Mouse (Mus musculus) CD4-positive, CD25-positive, alpha-beta regulatory T cell, adult 2 months (primary cell): ENCODE measurements around the gene Ifnlr1.
A peak's percentile ranks its signal among the peaks of the same experiment; 100 is the strongest.
"Not testable (repeated sequence)": the region's sequence is repeated elsewhere in the genome, so short reads cannot be mapped to it uniquely, and the experiment has no call there.

Source experiments
- DNase-seq: peaks from one replicate; pipeline ENCODE4 v3.0.0-alpha.2; 2012; ENCODE audit warnings: low read depth, low spot score

The Ifnlr1 gene

DNA sequence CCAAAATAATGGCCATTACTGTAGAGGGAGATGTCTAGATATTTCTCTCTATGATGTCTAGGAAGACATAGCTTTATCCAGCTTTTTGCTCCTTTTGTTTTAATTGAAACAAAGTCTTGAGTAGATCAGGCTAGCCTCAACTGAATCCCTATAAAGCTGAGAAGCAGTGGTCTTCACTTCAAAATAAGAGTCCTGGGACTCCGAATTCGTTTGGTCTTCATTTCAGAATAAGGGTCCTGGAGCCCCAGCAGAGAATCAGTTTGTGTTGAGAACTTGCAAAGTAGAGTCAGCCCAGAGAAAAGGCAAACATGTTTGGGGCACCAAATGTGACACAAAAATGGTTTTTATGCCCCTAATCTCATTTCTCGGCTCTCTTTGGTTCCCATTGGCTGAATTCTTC, 1.4 kb upstream of the Ifnlr1 start:
- DNase-seq, result no peak

DNA sequence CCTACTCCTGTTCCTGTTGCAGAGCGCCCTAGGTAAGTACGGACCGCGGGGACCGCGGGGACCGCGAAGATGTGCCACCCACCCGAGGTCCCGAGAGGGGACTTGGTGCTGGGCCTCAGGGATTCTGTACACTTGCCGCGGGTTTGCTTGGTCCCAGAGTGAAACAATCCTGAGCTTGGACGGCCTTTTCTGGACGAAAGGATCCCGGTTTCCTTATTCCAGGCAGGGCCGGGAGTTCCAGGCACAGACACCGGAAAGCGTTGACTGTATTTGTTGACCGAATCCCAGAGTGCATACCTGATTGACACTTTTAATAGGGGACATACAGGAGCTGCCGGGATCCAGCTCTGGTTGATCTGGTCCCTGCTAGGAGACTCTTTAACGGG, 474 bp downstream of the Ifnlr1 start:
- DNase-seq, result no peak

DNA sequence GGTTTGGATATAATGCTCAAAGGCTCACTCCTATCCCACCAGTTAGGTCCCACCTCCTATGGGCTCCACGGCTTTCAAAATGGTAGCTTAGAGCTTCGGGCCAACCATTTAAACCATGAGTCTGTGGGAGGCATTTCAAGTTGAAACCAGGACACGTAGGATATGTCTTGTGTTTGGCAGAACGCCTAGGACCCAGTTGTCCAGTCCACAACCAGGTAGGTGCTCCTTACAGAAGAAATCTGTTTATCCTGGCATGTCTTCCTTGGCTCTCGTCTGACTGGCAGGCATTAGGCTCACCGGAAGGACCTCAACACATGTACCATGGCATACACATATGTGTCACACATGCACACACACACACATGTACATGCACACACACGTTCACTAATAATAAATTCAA, 3.7 kb downstream of the Ifnlr1 start:
- no peak for DNase-seq

DNA sequence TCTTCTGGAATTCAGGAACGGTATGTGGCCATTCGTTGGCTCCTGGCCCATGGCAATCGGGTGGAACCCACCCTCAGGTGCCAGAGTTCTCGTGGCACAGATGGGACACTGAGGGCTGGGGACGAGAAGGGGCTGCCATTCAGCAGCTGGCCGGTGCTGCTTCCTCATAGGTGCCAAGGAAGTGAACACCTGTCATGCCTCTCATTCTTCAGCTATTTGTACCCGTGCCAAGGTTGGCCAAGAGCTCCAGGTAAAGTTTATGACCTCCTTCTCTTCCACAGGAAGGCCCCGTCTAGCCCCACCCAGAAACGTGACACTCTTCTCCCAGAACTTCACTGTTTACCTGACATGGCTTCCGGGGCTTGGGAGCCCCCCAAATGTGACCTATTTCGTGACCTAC, 4.2 kb downstream of the Ifnlr1 start:
- DNase-seq, result no peak

DNA sequence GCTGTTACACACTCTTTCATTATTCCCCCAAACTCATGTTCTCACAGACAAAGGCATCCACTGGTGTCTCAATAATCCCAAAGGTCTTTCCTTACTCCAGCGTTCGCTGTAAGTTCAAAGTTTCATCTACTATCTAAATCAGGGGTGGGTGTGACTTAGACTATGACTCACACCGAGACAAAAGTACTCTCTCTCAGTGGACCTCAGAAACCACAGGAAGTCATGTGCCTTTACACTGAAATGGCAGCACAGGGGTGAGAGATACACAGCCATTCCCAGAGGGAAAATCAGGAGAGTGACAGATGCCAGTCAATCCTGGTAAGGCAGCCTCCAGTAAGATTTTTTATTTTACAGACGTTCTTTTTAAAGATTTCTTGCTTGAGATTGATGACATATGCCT, 6.8 kb downstream of the Ifnlr1 start:
- DNase-seq, result peak; percentile 12

DNA sequence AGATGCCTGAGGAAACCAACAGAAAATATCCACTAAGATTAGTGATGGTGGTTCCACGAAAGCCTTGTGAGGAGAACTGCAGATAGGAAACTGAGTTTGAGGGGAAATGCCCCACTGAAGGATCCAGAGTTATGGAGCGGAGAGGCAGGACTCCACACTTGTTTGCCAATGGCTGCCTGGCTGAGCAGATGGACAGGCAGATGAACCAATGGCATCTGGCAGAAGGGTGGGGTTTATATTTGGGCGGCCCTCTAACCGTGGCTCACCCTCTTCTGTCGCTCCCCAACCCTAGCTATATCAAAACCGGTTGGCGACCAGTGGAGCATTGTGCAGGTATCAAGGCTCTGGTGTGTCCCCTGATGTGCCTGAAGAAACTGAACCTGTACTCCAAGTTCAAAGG, 12.4 kb downstream of the Ifnlr1 start:
- no peak for DNase-seq

DNA sequence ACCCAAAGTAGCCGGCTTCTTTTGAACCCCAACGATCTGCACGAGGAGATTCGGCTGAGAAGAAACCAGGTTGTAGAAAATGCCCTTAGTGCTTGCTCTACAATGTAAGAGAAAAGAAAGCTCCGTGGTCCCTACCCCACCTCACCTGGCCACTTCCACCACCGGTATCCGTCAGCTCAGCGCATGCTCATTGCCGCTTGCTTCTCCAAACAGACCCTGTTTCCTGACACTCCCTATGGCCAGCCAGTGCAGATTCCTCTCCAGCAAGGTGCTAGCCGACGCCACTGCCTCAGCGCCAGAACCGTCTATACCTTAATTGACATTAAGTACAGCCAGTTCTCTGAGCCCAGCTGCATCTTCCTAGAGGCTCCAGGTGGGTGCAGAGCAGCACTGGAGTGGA, 17.4 kb downstream of the Ifnlr1 start:
- DNase-seq, result no peak

DNA sequence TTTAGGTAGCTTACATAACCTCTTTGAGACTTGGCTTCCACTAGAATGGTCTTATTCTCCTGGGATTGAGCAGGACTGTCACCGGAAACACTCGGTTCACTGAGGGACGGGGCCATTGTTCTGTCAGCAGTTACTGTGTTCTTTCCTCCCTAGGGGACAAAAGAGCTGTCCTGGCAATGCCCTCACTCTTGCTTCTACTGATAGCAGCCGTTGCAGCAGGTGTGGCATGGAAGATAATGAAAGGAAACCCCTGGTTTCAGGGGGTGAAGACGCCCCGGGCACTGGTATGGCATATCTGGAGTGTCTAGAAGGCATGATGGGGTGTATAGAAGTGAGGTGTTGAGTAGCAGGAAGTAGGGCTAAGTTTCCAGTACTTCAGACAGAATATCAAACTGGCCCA, 17.9 kb downstream of the Ifnlr1 start:
- DNase-seq, result no peak

DNA sequence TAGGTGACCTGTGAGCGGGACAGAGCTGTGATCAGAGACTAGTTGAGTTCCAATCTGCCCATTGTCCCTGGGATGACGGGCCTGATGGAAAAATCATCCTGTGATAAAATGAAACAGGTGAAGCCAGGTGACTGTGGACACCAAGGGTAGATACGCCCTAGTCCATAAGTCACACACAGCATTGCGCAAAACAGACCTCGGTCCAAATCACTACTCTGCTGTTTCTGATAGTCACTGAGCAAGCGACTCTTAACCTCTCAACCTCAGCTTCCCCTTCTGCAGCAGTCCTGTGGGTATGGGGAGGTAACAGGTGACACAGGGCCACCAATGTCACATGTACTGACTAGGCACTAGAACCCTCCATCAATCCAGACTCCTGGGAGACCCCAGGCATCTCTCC, 20.0 kb downstream of the Ifnlr1 start:
- no peak for DNase-seq

DNA sequence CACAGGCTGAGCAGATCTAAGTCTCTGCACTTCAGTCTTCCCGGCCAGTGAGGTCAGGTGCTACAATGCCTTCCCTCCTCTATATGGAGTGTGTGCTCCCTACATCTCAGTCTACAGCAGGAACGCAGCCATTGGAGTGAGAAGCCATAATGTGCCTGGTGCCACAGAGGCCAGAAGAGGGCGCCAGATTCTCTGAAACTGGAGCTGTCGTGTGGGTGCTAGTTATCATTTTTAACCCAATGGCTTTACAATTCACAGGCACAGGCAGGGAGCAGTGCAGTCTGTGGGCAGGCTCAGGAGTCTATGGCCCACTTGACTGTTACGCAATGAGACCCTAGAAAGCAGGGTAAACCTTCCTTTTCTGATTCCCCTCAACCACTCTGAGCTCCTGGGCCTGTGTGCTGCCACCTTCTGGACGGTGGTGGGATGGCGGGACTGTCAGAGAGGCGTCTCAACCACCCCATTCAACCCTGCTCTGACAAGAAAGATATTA, 23.0 kb downstream of the Ifnlr1 start:
- peak; percentile 84 for DNase-seq

DNA sequence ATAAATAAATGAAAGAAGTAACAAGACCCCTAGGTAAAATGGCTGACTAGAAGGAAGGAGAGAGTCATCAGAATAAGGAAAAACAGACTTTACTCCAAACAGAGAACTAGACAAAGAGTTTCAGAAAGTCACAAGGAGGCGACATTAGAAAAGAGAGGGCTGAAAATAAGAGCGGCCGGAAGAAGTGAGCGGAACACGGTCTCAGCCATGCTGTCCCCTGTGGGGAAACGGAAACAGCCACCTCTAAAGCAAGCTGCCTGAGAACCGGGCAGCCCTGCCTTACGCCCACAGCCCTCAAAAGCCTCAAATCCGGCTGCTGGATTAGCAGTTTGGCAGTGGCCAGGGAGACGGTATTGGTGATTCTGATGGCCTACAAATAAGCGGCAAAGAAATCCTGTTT, 23.5 kb downstream of the Ifnlr1 start:
- peak; percentile 28 for DNase-seq

DNA sequence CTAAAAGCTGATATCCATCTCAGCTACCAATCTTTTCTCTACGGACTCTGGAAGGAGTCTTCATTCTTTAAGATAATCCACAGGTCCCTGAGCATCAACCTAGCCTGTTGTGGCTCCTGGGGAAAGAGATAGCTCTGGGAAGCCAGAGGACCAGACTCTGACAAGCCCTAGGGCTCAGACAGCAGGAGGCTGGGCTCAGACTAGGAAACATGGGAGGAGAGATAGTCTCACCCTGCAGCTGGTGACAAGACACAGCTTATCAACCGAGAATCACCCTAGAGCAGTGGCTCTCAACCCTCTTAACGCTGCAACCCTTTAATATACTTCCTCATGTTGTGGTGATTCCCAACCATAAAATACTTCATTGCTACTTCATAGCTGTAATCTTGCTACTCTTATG, 24.3 kb downstream of the Ifnlr1 start:
- DNase-seq, result no peak

DNA sequence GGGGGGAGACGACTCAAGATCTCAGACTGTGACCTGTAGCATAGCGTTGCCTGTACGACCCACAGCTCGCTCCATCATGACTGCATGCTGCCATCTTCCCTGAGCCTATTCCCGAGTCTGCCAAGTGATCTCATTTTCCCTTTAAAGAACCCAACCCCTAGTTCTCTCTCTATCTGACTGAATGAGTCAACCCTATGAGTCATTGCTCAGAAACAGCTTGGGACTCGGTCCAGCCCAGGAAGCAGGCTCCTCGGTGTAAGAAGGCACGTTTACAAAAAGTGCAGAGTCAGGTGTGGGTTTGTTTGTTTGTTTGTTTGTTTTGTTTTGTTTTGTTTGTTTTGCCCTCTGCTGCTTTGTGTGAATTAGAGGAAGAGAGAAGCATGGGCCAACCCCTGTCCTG, 28.7 kb downstream of the Ifnlr1 start:
- DNase-seq, result no peak

DNA sequence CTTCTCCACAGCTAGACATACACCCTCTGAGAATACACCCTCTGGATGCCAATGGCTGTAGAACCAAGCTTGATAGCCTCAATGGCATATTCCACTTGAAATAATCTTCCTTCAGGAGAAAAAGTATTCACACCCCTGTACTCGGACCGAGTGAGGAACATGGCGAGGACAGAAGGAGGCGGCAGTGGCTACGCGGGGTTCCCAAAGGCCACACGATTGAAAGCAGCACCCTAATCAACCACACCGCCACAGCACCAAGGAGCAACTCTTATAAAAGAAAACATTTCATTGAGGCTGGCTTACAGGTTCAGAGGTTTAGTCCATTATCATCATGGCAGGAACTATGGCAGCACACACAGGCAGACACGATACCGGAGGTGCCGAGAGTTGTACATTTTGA, 30.4 kb downstream of the Ifnlr1 start:
- not testable (repeated sequence) for DNase-seq

DNA sequence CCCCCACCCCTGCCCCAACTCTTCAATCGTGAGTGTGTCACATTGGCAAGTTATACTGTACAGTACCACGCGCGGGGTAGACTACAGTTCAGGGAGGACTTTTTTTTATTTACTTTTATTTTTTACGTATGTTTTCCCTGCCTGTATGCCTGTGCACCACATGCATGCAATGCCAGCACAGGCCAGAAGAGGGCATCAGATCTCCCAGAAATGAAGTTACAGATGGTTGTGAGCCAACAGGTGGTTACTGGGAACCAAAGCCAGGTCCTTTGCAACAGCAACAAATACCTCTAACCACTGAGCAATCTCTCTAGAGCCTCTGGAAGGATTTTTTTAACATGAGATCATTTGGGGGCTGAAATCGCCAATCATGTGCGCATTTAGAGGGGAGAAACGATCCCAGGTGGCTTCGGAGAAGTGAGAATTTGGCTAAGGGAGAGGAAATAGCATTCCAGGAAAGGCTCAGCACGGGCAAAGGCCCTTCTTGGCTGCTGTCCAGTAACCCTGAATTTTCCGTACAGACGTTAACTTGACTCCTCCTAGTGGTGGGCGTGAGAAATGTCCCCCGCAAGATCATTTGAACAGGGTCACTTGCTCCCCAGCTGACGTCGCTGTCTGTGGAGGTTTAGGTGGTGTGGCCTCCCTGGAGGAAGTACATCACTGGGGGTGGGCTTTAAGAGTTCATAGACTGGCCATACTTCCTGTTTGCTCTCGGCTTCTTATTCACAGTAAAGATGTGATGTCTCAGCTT, 36.6 kb downstream of the Ifnlr1 start:
- DNase-seq, result peak; percentile 14

DNA sequence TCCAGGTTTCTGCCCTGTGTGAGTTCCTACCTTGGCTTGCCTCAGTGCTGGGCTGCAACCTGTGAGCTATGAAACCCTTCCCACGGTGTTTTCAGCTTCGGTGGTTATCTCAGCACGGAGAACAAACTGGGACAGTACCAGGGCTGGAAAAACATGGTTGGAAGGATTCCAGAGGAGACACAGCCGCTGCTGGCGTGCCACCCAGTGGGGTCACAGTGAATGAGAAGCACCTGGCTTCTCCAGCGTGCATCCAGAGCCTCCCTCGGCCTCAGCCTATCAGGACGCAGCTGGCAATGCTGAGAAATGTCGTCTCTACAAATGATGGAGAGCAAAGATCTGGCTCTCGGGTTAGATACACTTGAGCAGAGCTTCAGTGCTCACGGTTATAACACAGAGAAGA, 40.3 kb downstream of the Ifnlr1 start:
- DNase-seq, result no peak

DNA sequence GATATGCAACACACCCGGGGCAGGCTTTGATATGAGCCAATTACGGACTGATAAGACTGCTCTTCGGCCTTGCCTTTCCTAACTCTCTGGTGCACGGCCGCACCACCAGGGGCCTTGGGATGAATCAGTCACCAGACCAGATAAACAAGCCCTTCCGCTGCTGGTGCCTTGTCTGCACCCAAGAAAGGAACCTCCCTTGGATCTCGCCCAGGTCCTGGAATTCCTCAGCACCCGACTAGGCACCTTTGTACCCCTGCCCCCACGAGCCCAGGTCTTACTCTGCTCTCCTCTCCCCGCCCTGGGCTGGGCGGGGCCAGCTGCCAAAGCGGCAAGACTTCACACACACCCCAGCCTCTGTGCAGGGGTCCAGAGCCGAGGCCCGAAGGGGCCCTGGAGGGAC, 41.7 kb downstream of the Ifnlr1 start, which contains the start of gene Il22ra1:
Gene Il22ra1, plus strand, starts transcription at position 356 of the 400 bp plus-strand sequence.
- no peak for DNase-seq

DNA sequence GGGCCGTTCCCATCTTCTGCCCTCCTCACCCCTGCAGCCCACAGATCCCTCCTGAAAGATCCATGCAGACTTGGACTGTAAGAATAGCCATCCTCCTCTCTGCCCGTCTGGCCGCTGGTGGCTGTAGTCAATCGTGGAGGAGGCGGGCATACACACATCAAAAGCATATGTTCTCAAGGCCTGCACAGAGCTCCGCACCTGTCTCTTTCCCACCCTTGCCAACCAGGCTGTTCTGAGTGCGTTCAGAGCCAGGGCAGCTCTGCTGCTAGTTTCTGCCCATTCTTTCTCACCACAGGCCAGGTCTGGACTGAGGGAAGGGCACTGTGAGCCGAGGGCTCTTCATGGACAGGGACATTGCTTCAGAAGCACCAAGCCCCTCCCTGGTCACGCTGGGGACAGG, 44.1 kb downstream of the Ifnlr1 start:
- DNase-seq, result no peak

DNA sequence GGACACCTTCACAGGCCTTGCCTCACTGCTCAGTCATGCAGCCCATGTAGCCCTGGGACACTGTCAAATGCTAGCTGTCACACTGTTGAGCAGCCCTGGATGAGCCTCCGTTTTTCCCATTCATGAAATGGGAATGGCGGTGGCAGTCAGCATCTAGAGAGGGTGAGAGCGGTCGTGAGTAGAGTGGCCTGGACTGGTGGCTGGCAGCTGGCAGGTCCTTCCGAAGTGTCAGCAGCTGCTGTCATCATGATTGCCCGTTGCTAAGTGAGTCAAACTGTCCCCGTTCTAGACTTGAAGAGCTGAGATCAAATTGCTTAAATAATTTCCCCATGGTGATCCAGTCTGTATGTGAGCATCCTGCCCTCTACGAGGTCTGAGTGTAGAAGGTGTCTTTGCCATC, 44.9 kb downstream of the Ifnlr1 start:
- no peak for DNase-seq

DNA sequence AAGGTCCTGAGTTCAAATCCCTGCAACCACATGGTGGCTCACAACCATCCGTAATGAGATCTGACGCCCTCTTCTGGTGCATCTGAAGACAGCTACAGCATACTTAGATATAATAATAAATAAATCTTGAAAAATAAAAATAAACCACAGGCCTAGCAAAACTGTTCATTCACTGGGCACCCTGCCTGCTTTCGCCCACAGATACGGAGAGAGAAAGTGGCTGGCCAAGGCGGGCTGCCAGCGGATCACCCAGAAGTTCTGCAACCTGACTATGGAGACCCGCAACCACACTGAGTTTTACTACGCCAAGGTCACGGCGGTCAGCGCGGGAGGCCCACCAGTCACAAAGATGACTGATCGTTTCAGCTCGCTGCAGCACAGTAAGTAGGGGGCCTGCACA, 47.8 kb downstream of the Ifnlr1 start:
- no peak for DNase-seq

DNA sequence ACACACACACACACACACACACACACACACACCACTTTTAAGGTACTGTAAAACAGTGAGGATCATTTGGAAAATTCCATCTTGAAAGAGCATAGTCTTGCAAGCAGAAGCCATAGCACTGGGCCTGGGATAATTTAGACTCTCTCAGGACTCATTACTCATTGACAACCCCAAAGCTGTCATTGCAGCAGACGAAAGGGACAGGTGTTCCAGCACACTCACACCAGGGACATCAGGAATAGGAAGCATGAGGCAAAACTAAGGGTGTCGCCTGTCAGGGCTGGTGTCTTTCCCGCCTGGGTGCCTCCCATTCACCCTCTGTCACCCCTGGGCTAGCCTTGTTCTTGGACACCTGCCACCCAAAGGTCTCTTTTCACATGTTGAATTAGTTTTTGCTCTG, 50.8 kb downstream of the Ifnlr1 start:
- DNase-seq, result no peak

DNA sequence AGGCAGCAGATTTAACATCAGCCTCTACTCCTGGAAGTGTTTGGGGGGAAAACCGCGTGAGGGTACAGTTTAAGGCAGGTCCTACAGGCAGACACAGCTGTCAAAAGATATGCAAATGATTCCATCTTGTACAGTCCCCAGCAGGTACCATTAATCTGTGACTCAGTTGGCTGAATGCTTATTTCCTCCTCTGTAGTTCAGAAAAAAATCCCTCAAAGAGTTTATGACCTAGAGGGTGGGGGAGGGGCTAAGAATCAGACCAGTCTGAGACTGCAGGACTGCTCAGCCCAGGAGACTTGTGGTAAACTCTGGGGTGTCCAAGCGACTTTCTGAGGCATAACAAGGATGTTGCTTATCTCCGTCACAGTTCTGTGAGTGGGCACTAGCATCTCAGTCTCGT, 52.1 kb downstream of the Ifnlr1 start:
- DNase-seq, result no peak

DNA sequence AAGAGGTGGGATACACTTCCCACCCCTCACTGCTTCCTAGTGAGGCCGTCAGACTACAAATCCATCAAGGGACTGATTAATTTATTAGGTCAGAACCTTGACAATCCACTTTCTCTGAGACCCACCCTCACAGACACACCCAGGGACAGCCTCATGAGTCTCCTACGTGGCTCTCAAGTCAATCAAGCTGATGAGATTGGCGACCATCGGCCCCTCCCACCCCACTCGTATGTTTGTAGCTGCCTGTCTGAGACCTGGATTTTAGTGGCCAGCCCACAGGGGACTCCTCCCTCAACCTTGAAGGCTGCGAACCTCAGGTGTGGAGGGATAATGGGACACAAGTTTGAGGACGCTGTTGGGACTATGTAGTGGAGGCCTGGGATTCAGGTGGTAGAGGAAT, 53.1 kb downstream of the Ifnlr1 start:
- no peak for DNase-seq

DNA sequence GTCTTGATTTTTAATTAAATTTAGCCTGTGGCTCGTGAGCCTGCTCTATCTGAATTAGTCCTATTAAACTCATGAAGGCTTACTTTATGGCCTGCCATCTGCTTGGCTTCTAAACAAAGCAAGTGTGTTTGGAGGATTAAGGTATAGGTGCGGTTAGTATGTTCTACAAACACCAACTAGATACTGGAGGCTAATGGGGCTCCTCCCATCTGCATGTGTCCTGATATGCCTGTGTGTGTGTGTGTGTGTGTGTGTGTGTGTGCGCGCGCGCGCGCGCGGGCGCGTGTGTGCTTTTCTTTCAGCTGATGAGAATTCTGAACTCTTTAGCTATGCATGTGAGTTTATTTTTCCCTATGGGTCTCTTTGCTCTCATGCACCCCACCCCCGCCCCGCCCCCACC, 53.6 kb downstream of the Ifnlr1 start:
- no peak for DNase-seq
